Mouse (Mus musculus): ENCODE data around the gene Myl10. TPM values are rescaled to one million over a fixed set of nuclear protein-coding genes. Genes with fewer than 3 reads are reported as not detected.
"Not testable (repeated sequence)": the region's sequence is repeated elsewhere in the genome, so short reads cannot be mapped to it uniquely, and the experiment has no call there.

Myl10 gene
- not detected for total RNA-seq (2022)

- no peak for DNase-seq (ENCODE audit: low spot score)
Measured at GRCm38 (mm10) chr5:136692784-136693183, at the start of gene Myl10. Gene Myl10, plus strand, starts transcription at chr5:136693146.

GRCm38 (mm10) chr5:136646731-136647328, 46.1 kb upstream of the Myl10 start:
- DNase-seq (ENCODE audit: low spot score) = no peak

- DNase-seq (ENCODE audit: low spot score) = no peak
Measured at GRCm38 (mm10) chr5:136649071-136649470, 43.9 kb upstream of the Myl10 start.

- DNase-seq (ENCODE audit: low spot score) = no peak
Measured at GRCm38 (mm10) chr5:136649655-136650054, 43.3 kb upstream of the Myl10 start.

DNA sequence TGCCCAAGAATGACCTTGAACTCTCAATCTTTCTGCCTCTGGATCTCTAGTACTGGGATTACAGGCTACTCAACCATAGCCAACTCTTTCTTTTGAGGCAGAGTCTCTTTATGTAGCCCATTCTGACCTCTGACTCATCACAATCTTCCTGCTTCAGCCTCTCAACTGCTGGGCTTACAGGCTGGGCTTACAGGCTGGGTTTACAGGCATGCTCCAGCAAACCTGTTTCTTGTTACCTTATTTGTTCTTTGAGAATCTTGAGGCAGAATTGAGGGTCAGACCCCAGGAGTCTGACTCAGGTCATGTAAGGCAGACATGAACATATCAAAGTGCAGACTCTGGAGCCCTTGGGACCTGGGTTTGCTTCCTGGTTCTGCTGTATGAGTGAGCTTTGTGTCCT, 38.5 kb upstream of the Myl10 start:
- DNase-seq (ENCODE audit: low spot score) = no peak

DNA sequence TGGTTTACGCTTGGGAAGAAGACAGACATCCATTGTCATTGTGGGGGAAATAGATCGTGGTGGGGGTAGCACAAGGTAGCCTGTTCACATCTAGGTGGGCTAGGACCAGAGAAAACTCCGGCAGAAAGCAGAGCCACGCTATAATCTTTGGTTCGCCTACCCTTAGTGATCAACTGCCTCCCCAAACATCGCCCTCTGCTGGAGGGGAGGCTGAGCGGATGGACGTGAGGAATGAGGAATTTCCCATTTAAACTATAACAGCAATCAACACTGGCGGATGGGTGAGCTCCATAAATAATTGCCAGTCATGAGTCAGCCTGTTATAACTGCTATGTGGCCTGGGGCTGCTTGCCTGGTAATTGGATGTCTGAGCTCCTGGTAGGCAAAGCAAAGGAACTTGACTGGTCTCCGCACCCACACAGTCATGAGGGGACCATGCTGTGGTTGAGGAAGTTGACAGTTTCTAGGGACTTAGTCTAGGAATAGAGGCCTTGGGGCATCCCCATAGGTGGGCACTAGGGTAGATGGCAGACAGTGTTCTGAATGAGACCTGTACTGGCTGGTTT, 36.0 kb upstream of the Myl10 start:
- no peak for DNase-seq (ENCODE audit: low spot score)

DNA sequence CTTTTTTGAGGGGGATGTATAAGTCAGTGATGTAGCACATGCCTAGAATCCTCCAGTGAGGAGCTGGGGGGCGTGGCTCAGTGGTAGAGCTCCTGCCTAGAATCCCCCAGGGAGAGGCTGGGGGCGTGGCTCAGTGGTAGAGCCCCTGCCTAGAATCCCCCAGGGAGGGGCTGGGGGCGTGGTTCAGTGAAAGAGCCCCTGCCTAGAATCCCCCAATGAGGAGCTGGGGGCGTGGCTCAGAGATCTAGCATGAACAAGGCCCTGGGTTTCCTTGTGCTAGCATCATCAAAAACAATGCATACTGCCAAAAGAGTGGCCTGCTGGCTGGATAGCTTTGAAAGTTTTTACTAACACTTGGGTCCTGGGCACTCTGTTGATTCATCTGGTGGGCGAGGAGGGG, 32.2 kb upstream of the Myl10 start:
- DNase-seq (ENCODE audit: low spot score) = not testable (repeated sequence)

DNA sequence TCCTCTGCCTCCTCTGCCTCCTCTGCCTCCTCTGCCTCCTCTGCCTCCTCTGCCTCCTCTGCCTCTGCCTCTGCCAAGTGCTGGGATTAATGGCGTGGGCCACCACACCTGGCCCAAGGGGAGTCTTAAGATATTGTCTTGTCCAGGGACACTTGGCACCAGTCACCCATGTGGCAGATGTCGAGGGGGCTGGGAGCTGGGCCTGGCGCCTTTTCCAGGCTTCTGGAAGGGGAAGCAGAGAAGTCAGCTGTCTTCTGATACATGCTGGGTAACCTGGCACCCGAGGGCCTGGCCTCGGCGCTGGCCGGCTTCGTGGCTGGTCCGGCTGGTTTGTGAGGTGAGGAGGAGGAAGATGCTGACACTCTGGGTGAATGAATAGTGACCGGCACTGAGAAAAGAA, 30.7 kb upstream of the Myl10 start:
- DNase-seq (ENCODE audit: low spot score) = no peak

DNA sequence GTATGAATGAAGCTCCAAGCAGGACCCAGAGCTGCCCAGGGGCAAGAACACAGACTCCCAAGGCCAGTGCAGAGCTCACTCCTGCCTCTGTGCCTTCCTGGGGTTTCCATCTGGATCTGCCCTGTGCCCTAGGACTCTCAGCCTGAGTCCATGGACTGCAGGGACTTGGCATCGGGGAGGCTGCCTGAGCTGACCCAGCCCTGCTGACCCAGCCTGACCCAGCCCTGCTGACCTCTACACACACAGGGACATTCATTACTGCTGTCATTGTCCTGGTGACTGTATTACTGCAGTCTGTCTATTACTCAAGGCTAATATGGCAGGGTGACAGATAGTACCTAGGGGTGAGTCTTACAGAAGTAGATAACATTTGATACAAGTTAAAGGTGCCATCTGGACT, 30.1 kb upstream of the Myl10 start:
- DNase-seq (ENCODE audit: low spot score) = no peak

GRCm38 (mm10) chr5:136664497-136664896, 28.4 kb upstream of the Myl10 start:
- DNase-seq (ENCODE audit: low spot score) = peak; percentile 77

DNA sequence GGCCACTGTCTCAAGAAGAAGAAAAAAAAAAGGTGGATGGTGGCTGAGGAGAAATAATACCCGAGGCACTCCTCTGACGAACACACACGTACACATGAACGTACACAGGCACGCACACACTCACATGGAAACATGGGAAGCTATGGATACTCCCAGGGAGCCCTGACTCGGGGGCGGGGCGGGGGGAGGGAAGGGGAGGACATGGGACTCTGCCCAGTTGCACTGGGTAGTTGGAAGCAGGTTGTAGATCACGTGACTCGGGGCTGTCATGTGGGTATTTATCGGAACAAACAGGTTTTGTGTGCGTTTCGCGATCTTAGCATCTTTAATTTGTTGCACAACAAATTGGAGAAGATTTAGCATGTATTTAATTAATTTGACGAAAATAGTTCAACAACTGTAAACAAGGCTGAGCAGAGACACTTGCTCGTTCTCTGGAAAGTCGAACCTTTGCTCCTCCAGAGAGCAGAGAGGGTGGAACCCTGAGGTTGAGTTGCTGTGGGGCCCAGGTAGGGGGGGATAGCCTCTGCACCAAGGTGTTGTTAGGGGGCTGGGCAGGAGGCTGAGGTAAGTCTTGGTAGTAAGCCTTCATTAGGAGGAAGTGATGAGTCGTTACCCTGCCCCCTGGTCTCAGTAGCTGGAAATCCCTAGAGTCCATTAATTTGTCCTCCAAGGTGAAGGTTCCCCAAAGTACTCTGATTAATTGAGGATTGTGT, 16.5 kb upstream of the Myl10 start:
- no peak for DNase-seq (ENCODE audit: low spot score)

DNA sequence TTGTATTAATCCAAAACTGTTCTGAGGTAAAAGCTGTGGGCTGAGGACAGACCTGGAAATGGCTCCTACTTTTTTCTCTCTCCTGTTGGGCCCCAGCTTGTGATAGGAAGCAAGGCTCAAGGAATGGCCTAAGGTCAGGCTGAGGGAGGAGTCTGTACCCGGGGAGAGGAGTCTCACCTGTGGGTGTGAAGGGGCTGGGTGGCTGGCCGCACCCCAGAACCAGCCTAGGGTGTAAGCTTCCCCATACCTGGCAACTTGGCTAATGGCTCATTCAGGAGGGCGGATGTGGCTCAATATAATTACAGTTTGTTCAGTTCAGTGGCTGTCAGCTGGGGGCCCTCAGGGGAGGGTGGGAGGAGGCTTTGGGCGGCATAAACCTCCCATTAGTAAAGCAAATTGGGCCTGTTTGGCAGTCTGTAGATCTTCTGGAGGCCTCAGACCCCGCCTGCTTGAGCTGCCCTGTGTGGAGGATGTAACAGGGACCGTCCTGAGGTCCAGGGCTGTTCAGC, 14.1 kb upstream of the Myl10 start:
- no peak for DNase-seq (ENCODE audit: low spot score)

GRCm38 (mm10) chr5:136686349-136686748, 6.6 kb upstream of the Myl10 start:
- no peak for DNase-seq (ENCODE audit: low spot score)

GRCm38 (mm10) chr5:136687561-136687960, 5.4 kb upstream of the Myl10 start:
- DNase-seq (ENCODE audit: low spot score) = no peak

DNA sequence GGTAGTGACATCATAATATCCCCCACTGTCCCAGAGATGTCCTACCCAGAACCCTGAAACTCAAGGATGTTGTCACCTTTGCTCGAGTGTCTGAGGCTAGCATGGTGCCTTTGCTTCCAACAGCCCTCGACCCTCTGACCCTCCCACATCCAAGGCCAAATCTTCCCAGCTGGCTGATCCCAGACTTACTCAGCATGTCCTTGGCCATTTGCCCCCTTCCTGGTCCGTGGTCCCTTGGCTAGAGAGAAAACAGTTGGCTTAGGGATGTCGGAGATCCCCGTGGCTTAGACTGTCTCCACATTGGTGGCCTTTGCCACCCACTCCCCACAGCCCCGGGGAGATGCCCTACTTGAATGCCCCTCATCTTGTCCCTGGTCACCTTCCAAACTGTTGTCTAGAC, 4.1 kb upstream of the Myl10 start:
- DNase-seq (ENCODE audit: low spot score) = peak; percentile 7

- no peak for DNase-seq (ENCODE audit: low spot score)
Measured at GRCm38 (mm10) chr5:136691170-136691569, 1.8 kb upstream of the Myl10 start.

- no peak for DNase-seq (ENCODE audit: low spot score)
Measured at GRCm38 (mm10) chr5:136693418-136693817, 472 bp downstream of the Myl10 start.

GRCm38 (mm10) chr5:136694976-136695375, 2.0 kb downstream of the Myl10 start:
- DNase-seq (ENCODE audit: low spot score) = no peak

DNA sequence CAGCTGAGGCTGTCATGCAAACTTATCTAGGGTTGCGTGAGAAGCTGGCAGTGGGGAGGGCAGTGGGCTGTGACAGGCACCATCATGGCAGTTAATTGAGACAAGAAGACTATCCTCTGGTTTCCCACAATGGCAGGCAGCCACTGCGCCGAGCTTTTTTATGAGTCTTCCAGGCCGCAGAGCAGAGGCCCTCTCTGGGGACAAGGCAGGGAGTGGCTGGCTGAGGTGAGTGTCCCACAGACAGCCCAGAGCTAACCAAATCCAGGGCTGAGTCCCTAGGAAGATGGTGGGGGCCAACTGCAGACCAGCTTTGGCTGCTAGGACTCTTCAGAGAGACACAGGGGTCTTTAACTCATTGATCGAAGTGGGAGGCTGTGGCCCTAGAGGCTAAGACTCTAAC, 3.6 kb downstream of the Myl10 start:
- DNase-seq (ENCODE audit: low spot score) = no peak

DNA sequence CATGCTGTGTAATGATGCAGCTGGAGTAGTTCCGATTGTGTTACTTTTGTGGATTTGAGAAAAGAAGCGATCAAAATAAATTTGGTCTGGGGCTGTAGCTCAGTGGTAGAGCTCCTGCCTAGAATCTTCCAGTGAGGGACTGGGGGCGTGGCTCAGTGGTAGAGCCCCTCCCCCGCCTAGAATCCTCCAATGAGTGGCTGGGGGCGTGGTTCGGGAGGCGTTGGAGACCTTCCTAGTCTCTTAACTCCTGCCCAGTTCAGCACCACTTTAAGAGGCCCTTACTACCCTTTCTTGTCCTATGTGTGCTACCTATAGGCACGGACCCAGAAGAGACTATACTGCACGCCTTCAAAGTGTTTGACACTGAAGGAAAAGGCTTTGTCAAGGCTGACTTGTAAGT, 4.7 kb downstream of the Myl10 start:
- DNase-seq (ENCODE audit: low spot score) = no peak

DNA sequence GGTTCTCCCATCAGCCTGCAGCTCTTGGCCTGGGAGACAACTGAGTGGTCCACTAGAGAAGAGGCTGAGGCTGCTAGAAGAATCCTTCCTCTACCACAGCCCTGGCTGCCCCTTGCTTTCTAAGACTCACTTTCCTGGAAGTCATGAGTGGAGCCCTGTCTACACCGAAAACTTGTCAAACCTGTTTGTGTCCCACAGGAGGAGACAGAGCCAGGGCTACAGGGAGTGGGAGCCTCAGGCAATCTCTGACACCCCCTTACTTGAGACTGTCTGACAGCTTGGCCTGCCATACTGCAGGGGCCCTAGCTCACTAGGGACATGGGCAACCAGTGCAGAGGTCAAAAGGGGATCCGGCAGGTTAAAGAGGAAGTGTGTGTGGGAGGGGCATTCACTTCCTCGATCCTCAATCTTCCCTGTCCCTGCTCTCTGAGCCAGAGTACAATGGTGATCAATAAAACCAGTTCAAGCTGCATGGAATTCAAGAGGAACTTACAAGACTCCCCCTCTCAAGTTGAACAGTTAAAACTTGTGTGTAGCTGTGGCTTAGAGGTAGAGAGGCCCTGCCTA, 9.3 kb downstream of the Myl10 start:
- no peak for DNase-seq (ENCODE audit: low spot score)

DNA sequence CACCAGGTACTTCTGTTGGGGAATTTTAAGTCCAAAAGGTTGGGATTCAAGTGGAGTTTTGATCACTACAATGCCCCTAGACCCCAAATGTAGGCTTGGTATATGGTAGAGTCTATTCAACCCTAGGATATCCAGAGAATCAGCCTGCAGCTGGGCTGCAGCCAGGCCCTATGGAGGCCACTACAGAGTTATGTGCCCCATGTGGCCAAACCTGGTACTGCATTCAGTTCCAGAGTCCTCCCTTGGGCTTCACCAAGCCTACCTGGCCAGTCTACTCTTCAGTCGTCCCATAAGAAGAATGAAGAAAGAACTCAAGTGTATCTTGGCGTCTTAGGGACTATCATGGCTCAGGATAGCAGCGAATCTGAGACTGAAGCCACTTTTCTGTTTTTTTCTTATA, 10.8 kb downstream of the Myl10 start:
- DNase-seq (ENCODE audit: low spot score) = peak; percentile 49

GRCm38 (mm10) chr5:136704151-136704550, 11.2 kb downstream of the Myl10 start:
- DNase-seq (ENCODE audit: low spot score) = no peak

All from heart, adult 8-10 months (tissue).